Mouse (Mus musculus): ENCODE measurements at regions not wholly inside any gene's neighbourhood (a gene's known extent, or its start where the extent isn't known, plus 50 kb on each side); places are given as distances from the start of the nearest gene placed in this dataset.

DNA sequence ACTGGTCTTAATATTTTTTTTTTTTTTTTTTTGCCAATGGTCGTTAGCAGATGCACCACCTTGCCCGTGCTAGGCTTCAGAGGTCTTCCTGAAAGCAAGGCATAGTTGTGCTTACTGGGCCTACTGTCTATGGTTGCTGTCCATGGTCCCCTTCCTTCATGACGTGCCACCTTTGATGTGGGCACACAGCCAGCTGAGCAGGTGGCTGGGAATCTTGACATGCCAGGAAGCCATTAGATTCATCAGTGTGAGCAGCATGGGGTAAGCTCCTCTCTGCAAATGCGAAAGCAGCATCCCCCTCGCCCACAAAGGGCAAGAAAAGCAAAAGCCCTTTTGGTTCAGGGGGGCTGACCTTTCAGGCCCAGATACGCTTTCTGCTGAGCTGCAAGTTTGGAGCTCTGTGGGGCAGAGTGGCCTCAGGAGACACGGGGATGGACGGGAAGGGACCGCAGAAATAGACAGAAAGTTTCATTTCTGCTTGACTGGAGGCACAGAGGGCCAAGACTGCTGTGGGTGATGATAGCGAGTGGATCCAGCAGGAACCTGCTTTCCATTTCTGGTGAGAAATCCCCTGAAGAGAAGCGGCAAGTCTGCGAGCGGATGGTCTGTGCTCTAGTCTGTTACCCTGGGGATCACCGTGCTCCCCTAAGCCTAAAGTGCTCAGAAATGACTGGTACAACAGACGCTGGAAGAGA lies 116.8 kb downstream of the Zfp326 start:
- TF ChIP-seq POLR2A (IDR thresholded peaks at IDR 0.05; ENCODE audit: insufficient read depth, low read length) (no peak), CTCF (IDR thresholded peaks at IDR 0.05; ENCODE audit: low read depth, low read length) (no peak), EP300 (IDR thresholded peaks at IDR 0.05; ENCODE audit: insufficient read depth, low read depth, low read length) (no peak)
